Mouse (Mus musculus) midbrain, embryonic 16.5 days (tissue): ENCODE results near the gene Dnajc30. TPM values are rescaled to one million over a fixed set of nuclear protein-coding genes. Genes with fewer than 3 reads are reported as not detected.
A peak's percentile ranks its signal among the peaks of the same experiment; 100 is the strongest.

Experiments
- ATAC-seq: fragments of 200-750 bp; cut with Nextera tagmentation; 2 replicates; pipeline ENCODE4 v1.8.0; 2017; ENCODE audit warnings: moderate TSS enrichment
- H3K27ac ChIP-seq: fragments of 300-500 bp; sonication (generic); 2 replicates; pipeline ENCODE4 v1.5.1; 2014; ENCODE audit warnings: mild to moderate bottlenecking, low read length, mixed read lengths
- H3K27me3 ChIP-seq: fragments of 300-500 bp; sonication (generic); 2 replicates; pipeline ENCODE4 v1.6.1; 2014; ENCODE audit warnings: low read depth, low read length, mixed read lengths; ENCODE audit not compliant: control insufficient read depth, insufficient read depth
- H3K36me3 ChIP-seq: fragments of 300-500 bp; sonication (generic); 2 replicates; pipeline ENCODE4 v1.6.1; 2014; ENCODE audit warnings: mild to moderate bottlenecking, low read length, moderate library complexity, mixed read lengths; ENCODE audit not compliant: control insufficient read depth, insufficient read depth
- H3K4me1 ChIP-seq: fragments of 300-500 bp; sonication (generic); 2 replicates; pipeline ENCODE4 v1.6.1; 2014; ENCODE audit warnings: mild to moderate bottlenecking, low read length, mixed read lengths; ENCODE audit not compliant: control insufficient read depth, insufficient read depth
- H3K4me2 ChIP-seq: fragments of 300-500 bp; sonication (generic); 2 replicates; pipeline ENCODE4 v1.6.1; 2014; ENCODE audit warnings: mild to moderate bottlenecking, low read length, mixed read lengths
- H3K4me3 ChIP-seq: fragments of 300-500 bp; sonication (generic); 2 replicates; pipeline ENCODE4 v1.5.1; 2014; ENCODE audit warnings: low read depth, mild to moderate bottlenecking, low read length, moderate library complexity, mixed read lengths
- H3K9ac ChIP-seq: fragments of 300-500 bp; sonication (generic); 2 replicates; pipeline ENCODE4 v1.6.1; 2014; ENCODE audit warnings: low read depth, low read length, mixed read lengths
- H3K9me3 ChIP-seq: fragments of 300-500 bp; sonication (generic); replicated peaks from 2 replicates; pipeline ENCODE4 v1.6.1; 2014; ENCODE audit warnings: mild to moderate bottlenecking, low read length, mixed read lengths; ENCODE audit not compliant: control insufficient read depth, poor library complexity, severe bottlenecking
- WGBS: fragments of 180-500 bp; shearing (Covaris S2); extraction: QIAGEN DNeasy Blood & Tissue Kit; methylation state at CpG from one replicate; pipeline ENCODE4 v1.1.7; 2014; 5-methylcytosine and 5-hydroxymethylcytosine counted together
- polyA plus RNA-seq: library from polyadenylated mRNA; unstranded; fragments of >200 nt; fragmentation: Nextera tagmentation; extraction: Ambion mirVana; gene quantifications from 2 replicates; pipeline ENCODE4 v1.2.1, GENCODE M21; 2015

Dnajc30 gene
- polyA plus RNA-seq, 1 experiment from 2014 or later: 49.6 TPM

GRCm38 (mm10) chr5:135086871-135087270, 22.9 kb downstream of the Dnajc30 start:
- Histone ChIP-seq H3K36me3 (no peaks in the 10 kb centered on the region), H3K4me2 (no peak overlapping the region), H3K4me3 (no peak overlapping the region), H3K27ac (no peak overlapping the region), H3K4me1 (no peaks in the 10 kb centered on the region), H3K27me3 (peaks cover 27% of the 10 kb centered on the region), H3K9ac (no peak overlapping the region), H3K9me3 (no peaks in the 10 kb centered on the region)
- 78% methylated on average over 4 of the region's 4 CpGs for WGBS
- ATAC-seq: no peak

GRCm38 (mm10) chr5:135089653-135090052, 25.7 kb downstream of the Dnajc30 start, which contains the start of gene Mlxipl:
TSS of gene Mlxipl (plus strand) at chr5:135089890.
- Histone ChIP-seq H3K4me1 (no peaks in the 10 kb centered on the region), H3K9me3 (no peaks in the 10 kb centered on the region), H3K36me3 (no peaks in the 10 kb centered on the region), H3K4me2 (no peak within 1 kb of the TSS), H3K27ac (no peak within 1 kb of the TSS), H3K9ac (0 out of 2 replicates have a peak within 1 kb of the TSS, but pooled peaks have one; percentile 12), H3K4me3 (no peak within 1 kb of the TSS), H3K27me3 (peaks cover 30% of the 10 kb centered on the region)
- no peak for ATAC-seq
- WGBS: 3% methylated on average over 38 of the region's 39 CpGs

- H3K9ac ChIP-seq: no peak overlapping the region
- H3K36me3 ChIP-seq: no peaks in the 10 kb centered on the region
- H3K27ac ChIP-seq: no peak overlapping the region
- no peak for ATAC-seq
- no peaks in the 10 kb centered on the region for H3K9me3 ChIP-seq
- WGBS: 76% methylated on average over 1 of the region's 1 CpGs
- H3K4me3 ChIP-seq: no peak overlapping the region
- H3K27me3 ChIP-seq: peaks cover 11% of the 10 kb centered on the region
- H3K4me1 ChIP-seq: no peaks in the 10 kb centered on the region
- no peak overlapping the region for H3K4me2 ChIP-seq
Observed at GRCm38 (mm10) chr5:135100981-135101380, 37.0 kb downstream of the Dnajc30 start.

GRCm38 (mm10) chr5:135103999-135104660, 40.1 kb downstream of the Dnajc30 start:
- no peak overlapping the region for H3K4me2 ChIP-seq
- ATAC-seq: no peak
- 62% methylated on average over 11 of the region's 11 CpGs for WGBS
- H3K27me3 ChIP-seq: peaks cover 29% of the 10 kb centered on the region
- no peaks in the 10 kb centered on the region; the same call in 1 of the 2 replicates for H3K4me1 ChIP-seq
- H3K36me3 ChIP-seq: no peaks in the 10 kb centered on the region
- H3K9ac ChIP-seq: no peak overlapping the region
- H3K9me3 ChIP-seq: no peaks in the 10 kb centered on the region
- no peak overlapping the region for H3K27ac ChIP-seq
- H3K4me3 ChIP-seq: no peak overlapping the region

- Histone ChIP-seq H3K4me3 (peak overlapping the region; percentile 41), H3K36me3 (no peaks in the 10 kb centered on the region), H3K4me2 (peak overlapping the region; percentile 76), H3K9ac (peak overlapping the region; percentile 37; the same call in 1 of the 2 replicates), H3K9me3 (no peaks in the 10 kb centered on the region), H3K4me1 (no peaks in the 10 kb centered on the region; the same call in 1 of the 2 replicates), H3K27me3 (peaks cover 34% of the 10 kb centered on the region), H3K27ac (no peak overlapping the region)
- ATAC-seq: peak; percentile 56
- WGBS: 0% methylated on average over 48 of the region's 48 CpGs
Observed at GRCm38 (mm10) chr5:135106758-135107256, 42.8 kb downstream of the Dnajc30 start.

DNA sequence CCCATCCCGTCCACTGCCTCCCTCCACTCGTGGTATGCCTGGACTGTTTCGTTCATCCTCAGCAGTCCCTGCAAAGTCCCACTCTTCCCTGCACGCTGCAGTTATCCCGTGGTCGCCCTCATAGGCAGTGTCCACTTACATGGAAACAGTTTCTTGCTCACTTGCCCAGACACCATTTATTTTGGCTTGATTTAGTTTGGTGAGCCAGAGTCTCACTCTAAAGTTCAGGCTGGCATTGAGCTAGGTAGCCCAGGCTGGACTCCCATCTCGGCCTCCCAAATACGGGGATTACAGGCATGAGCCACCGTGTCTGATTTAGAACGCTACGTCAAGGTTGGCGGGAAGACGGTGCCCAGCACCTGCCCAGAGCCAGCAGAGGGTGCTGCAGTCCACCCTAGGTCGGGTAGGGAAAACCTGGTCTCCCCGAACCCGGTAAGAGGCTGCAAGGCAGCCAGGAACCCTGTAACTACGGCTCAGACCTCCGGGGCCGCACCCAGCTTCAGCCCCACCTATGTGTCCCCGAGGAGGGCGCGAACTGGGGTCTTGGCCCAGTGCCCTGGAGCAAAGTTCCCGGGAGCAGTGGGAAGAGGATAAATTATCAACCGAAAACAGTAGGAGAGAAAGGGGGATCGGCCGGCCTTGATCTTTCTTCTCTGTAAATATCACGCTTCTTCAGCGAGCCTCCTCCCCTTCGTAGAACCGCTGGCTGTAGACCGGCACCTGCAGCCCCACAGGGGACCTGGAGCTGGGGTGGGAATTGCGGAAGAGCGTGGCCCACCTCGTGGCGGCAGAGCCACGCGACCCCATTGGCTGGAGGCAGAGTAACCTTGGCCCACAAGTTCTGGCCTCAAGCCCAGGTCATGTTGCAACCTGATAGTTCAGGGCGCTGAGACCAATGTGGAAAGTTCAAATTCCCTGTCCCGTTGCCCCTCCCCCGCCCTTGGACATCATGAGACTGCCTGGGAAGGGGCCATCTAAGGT, 43.8 kb downstream of the Dnajc30 start:
- Histone ChIP-seq H3K4me1 (no peaks in the 10 kb centered on the region; the same call in 1 of the 2 replicates), H3K9me3 (no peaks in the 10 kb centered on the region), H3K27me3 (peaks cover 34% of the 10 kb centered on the region), H3K36me3 (no peaks in the 10 kb centered on the region), H3K9ac (no peak overlapping the region), H3K4me3 (peak overlapping the region; percentile 4; the same call in 1 of the 2 replicates), H3K4me2 (peak overlapping the region; percentile 17; the same call in 1 of the 2 replicates), H3K27ac (no peak overlapping the region)
- 12% methylated on average over 40 of the region's 40 CpGs for WGBS
- ATAC-seq: no peak

DNA sequence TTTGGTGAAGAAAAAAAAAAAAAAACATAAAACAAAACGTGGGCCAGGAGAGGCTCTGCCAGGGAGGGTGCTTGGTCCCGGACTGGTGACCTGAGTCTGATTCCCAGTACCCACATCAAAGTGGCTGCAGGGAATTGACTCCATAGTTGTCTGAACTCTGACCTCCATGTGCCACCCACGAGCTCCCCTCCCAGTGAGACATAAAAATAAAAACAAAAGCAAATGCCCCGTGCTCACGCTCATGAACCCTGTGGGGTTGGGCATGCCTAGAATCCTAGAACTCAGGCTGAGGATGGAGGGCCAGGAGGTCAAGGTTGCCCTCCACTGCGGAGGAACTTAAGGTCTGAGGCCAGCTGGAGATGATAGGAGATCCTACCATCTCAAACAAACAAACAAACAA, 45.0 kb downstream of the Dnajc30 start:
- H3K4me1 ChIP-seq: no peaks in the 10 kb centered on the region; the same call in 1 of the 2 replicates
- H3K36me3 ChIP-seq: no peaks in the 10 kb centered on the region
- no peak overlapping the region for H3K27ac ChIP-seq
- no peak overlapping the region for H3K4me3 ChIP-seq
- no peak overlapping the region for H3K4me2 ChIP-seq
- 67% methylated on average over 6 of the region's 6 CpGs for WGBS
- peaks cover 34% of the 10 kb centered on the region for H3K27me3 ChIP-seq
- ATAC-seq: no peak
- H3K9ac ChIP-seq: no peak overlapping the region
- H3K9me3 ChIP-seq: no peaks in the 10 kb centered on the region

DNA sequence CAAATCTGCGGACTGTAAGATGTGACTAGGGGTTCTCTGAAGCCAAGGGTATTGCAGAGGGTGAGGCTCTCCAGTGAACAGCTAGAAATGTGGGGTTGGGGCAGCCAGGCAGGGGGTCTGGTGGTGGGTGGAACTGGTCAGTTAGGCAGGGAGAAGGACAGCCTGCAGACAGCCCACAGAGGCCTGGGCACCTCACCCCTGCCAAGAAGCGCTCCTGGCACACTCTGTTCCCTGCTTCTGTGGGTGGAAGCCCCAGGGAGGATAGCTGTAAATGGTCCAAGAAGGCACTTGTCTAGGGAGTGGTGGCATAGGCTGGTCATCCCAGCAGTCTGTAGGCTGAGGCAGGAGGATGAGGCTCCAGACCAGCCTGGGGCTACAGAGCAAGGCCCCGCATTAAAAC, 45.4 kb downstream of the Dnajc30 start:
- Histone ChIP-seq H3K27me3 (peaks cover 34% of the 10 kb centered on the region), H3K9me3 (no peaks in the 10 kb centered on the region), H3K4me2 (no peak overlapping the region), H3K4me1 (no peaks in the 10 kb centered on the region; the same call in 1 of the 2 replicates), H3K9ac (no peak overlapping the region), H3K4me3 (no peak overlapping the region), H3K27ac (no peak overlapping the region), H3K36me3 (no peaks in the 10 kb centered on the region)
- ATAC-seq: no peak
- 92% methylated on average over 3 of the region's 3 CpGs for WGBS
